Mouse (Mus musculus): ENCODE data around the gene Rnf2. TPM values are rescaled to one million over a fixed set of nuclear protein-coding genes. Genes with fewer than 3 reads are reported as not detected.
A peak's percentile ranks its signal among the peaks of the same experiment; 100 is the strongest.

Rnf2 gene
- total RNA-seq (2017) = 90.8 and 93.3 TPM in 2 replicates

DNA sequence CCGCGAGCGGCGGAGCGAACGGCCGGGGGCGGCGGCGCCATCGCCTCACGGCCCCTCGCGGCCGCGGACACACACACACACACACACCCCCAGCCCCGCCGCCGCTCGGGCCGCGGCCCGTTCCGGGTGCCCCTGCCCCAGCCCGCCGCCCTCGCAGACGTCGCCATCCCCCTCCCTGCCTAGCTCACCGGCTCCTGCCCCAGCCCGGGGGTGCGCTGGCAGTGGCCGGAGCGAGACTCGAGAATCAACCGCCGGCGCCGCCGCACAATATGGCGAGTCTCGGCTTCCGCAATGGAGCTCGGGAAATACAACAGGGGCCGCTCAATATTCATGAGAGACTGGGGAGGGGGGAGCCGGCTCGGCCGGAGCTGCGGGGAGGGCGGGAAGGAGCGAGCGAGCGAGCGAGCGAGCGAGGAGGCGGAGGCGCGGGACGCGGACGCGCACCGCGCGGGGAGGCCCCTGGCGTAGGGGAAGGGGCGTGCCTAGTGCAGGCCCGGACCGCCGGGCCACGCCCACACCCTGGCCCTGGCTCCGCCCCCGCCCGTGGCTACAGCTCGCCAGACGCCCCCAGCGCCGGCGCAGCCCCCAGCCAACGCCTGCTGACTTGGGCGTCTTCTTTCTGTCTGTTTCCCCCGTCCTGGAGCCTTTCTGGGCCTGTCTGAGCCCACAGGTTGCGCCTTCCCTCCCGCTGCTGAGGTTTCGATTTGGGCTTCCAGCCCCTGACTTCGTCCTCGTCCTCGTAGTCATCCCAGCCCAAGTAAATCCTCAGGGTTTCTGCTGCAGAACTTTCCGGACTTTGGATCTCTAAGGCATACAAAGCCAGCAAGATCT, at the start of gene Rnf2:
Rnf2 (minus strand) TSS at position 425 of the 831 bp plus-strand sequence.
- ATAC-seq (ENCODE audit: extremely low read depth, insufficient number of reproducible peaks, low FRiP score, poor library complexity, severe bottlenecking) = peak; percentile 89

DNA sequence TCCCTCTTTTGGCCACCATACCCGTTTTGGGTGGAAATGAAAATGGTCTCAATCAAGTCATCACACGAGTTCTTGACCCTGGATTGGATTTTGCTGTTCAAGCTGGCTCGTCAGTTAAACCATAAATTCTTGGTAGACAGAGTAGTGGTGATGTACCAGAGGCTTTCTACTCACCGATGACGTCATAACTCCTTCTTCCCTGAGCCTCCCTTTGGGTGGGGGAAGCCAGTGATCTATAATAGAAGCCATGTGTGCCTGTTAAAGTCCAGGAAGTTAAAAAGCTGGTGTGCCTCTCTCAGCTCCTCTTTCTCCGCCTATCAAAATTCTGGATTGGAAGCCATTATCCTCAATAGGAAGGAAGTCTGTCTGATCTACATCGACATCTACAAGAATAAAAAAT, 49.0 kb upstream of the Rnf2 start:
- ATAC-seq (ENCODE audit: extremely low read depth, insufficient number of reproducible peaks, low FRiP score, poor library complexity, severe bottlenecking) = no peak

DNA sequence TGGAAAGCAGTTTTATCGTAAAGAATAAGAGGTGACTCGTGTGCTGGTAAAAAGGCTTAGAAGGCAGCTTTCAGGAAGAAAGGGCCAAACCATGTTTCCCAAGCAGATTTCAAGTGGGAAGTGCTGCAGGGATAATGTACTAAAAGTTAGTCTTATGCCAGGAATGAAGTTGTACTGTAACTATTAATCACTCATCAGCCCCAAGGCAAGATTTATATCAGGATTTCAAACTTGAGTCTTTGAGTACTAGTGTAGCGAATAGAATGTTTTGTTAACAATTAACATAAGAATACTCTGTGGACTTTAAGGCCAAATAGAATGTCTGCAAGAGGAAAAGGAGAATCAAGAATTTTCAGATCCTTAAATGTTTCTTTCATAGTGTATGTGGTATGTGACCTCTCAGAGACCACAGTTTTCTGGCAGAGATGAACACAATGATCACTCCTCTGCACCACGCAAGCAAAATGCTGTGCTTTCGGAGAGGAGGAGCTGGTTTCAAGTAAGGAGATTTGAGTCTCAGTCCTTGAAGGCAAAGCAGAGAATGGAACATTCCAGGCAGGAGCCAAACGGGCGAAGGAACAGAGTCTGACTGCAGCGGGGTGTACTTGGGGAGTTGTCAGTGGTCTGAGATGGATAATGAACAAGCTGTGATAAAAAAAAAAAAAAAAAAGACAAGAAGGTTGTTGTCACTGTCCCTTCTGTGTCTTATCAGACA, 48.3 kb upstream of the Rnf2 start:
- ATAC-seq (ENCODE audit: extremely low read depth, insufficient number of reproducible peaks, low FRiP score, poor library complexity, severe bottlenecking) = no peak

DNA sequence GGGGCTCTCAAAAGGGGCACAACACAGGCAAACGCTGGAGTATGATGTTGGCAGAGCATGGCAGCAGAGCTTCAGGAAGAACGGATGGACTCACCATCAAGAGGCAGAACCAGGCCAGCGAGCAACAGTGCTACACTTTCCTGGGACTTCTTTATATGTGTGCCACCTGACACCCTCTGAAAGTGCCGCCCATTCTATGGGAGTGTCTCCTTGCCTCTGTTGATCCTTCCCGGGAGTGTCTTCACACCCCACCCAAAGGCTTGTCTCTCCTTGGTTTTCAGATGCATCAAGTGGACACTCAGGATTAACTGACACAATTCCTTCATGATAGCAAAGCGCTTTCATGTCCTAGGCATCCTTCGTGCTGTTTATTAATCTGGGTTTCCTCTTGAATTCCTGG, 44.8 kb upstream of the Rnf2 start:
- ATAC-seq (ENCODE audit: extremely low read depth, insufficient number of reproducible peaks, low FRiP score, poor library complexity, severe bottlenecking) = no peak

GRCm38 (mm10) chr1:151544581-151544980, 43.8 kb upstream of the Rnf2 start:
- ATAC-seq (ENCODE audit: extremely low read depth, insufficient number of reproducible peaks, low FRiP score, poor library complexity, severe bottlenecking) = no peak

DNA sequence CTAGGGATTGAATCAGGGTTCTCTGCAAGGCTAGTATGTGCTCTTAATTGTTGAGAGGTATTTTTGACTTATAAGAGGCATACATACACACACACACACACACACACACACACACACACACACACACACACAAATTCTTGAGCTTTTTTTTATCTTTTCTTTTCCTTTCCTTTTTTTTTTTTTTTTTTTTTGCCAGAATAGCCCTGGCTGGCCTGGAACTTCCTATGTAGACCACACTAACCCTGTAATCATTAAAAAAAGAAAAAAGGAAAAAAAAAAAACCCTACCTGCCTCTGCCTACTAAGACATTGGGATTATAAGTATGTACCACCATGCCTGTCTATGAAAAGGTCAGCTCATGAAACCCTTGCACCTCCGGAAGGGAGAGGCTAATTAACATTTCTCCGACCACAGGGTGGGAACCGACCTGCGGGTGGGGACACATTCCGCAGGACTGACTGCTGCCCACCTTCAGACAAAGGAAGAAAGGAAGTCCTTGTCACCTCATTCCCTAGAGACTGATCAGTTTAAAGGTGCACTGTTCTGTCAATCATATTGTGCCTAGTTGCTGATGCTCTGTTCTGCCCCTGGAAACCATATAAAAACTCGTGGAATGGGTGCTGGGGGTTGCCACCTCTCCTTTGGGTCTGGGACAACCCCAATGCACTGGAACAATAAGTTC, 43.2 kb upstream of the Rnf2 start:
- ATAC-seq (ENCODE audit: extremely low read depth, insufficient number of reproducible peaks, low FRiP score, poor library complexity, severe bottlenecking) = no peak

- no peak for ATAC-seq (ENCODE audit: extremely low read depth, insufficient number of reproducible peaks, low FRiP score, poor library complexity, severe bottlenecking)
These were observed 25.9 kb upstream of the Rnf2 start for GRCm38 (mm10) chr1:151526701-151527100.

DNA sequence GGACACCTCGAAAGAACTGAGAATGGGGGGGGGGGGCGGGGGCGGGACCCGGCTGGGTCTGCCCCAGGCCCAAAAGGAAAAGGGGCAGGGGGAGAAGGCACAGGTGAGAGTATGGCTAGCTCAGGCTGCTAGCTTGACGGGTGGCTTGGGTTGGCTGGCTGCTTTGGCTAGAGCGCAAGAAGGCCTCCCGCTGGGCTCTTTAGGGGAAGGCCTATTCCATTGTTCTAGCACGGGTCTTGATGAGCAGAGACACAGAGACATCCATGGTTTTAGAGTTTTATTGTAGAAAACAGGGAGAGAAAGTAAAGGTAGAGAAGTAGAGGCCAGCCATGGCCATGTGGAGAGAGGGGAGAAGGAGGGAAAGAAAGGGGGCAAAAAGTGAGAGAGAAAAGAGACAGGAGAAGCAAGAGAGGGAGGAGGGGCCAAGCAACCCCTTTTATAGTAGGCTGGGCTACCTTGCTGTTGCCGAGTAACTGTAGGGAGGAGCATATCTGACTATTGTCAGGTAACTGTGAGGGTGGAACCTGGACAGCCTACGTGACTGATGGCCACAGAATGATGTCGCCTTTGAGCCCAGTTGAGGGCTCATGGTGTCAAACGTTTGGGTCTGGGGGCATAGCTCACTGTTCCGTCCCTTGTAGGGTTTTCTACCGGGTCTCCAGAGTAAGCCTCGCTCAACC, 17.0 kb upstream of the Rnf2 start:
- no peak for ATAC-seq (ENCODE audit: extremely low read depth, insufficient number of reproducible peaks, low FRiP score, poor library complexity, severe bottlenecking)

GRCm38 (mm10) chr1:151516871-151517270, 16.1 kb upstream of the Rnf2 start:
- no peak for ATAC-seq (ENCODE audit: extremely low read depth, insufficient number of reproducible peaks, low FRiP score, poor library complexity, severe bottlenecking)

DNA sequence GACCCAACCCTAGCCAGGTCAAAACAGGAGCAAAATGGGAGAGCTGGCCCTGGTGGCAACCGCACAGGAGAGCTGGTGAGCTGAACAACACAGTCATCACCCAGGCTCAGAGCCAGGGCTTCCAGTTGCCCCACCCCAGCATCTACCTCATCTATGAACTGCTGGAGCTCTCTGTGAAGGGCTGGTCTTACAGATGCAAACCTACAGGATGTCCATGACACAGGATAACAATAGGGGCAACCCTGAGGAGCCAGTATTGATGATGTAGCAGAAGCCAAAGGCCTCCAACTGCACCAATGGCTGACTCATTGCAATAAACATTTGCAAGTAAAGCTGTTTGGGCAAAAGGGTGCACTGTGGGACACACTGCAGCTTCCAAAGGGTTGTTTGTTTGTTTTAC, 15.0 kb upstream of the Rnf2 start:
- no peak for ATAC-seq (ENCODE audit: extremely low read depth, insufficient number of reproducible peaks, low FRiP score, poor library complexity, severe bottlenecking)

- ATAC-seq (ENCODE audit: extremely low read depth, insufficient number of reproducible peaks, low FRiP score, poor library complexity, severe bottlenecking) = no peak
These were observed 13.4 kb upstream of the Rnf2 start for GRCm38 (mm10) chr1:151514119-151514518.

DNA sequence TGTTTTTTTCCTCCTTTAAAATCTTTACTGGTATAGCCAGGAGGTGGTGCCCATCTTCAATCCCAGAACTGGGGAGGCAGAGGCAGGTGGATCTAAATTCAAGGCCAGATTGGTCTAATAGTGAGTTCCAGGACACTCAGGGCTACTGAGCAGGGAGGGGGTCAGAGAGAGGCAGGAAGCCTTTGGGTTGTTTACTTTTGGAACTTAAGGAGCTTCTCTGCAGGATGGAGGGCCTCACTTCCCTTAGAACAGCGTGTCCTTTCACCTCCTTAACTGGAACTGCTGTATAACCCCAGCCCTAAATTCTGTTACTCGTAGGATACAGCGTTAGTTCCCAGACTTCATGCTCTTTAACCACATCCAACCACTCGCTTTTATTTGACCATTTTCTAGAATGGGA, 10.1 kb upstream of the Rnf2 start:
- no peak for ATAC-seq (ENCODE audit: extremely low read depth, insufficient number of reproducible peaks, low FRiP score, poor library complexity, severe bottlenecking)

- ATAC-seq (ENCODE audit: extremely low read depth, insufficient number of reproducible peaks, low FRiP score, poor library complexity, severe bottlenecking) = peak; percentile 5; the same call in 1 of the 2 replicates
These were observed 797 bp downstream of the Rnf2 start for GRCm38 (mm10) chr1:151499815-151500501.

- ATAC-seq (ENCODE audit: extremely low read depth, insufficient number of reproducible peaks, low FRiP score, poor library complexity, severe bottlenecking) = no peak
These were observed 2.4 kb downstream of the Rnf2 start for GRCm38 (mm10) chr1:151498381-151498780.

GRCm38 (mm10) chr1:151497942-151498341, 2.8 kb downstream of the Rnf2 start:
- no peak for ATAC-seq (ENCODE audit: extremely low read depth, insufficient number of reproducible peaks, low FRiP score, poor library complexity, severe bottlenecking)

DNA sequence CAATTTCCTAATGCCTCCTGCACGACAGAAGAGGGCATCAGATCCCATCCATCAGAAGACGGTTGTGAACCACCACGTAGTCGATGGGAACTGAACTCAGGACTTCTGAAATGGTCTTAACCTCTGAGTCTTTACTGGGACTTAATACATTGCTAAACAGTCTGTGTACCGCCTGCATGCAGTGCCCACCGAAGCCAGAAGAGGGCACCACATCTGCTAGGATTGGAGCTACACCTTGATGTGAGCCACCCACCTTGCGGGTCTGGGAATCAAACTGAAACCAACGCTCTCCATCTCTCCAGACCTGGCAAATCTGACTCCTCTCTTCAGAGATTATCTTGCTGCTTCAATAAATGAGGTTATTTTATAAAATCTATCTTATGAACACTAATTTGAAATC, 3.7 kb downstream of the Rnf2 start:
- ATAC-seq (ENCODE audit: extremely low read depth, insufficient number of reproducible peaks, low FRiP score, poor library complexity, severe bottlenecking) = peak; percentile 20; the same call in 1 of the 2 replicates

- no peak for ATAC-seq (ENCODE audit: extremely low read depth, insufficient number of reproducible peaks, low FRiP score, poor library complexity, severe bottlenecking)
These were observed 5.0 kb downstream of the Rnf2 start for GRCm38 (mm10) chr1:151495635-151496285.

- ATAC-seq (ENCODE audit: extremely low read depth, insufficient number of reproducible peaks, low FRiP score, poor library complexity, severe bottlenecking) = no peak
These were observed 6.0 kb downstream of the Rnf2 start for GRCm38 (mm10) chr1:151494711-151495110.

All from neutrophil, adult 5-6 weeks (primary cell).